Mouse (Mus musculus): ENCODE data around the gene Pla2g2d.
"Not testable (repeated sequence)": the region's sequence is repeated elsewhere in the genome, so short reads cannot be mapped to it uniquely, and the experiment has no call there.

Pla2g2d gene

GRCm38 (mm10) chr4:138785721-138786120 lies 10.2 kb downstream of the Pla2g2d start:
- peak; percentile 21 for DNase-seq

GRCm38 (mm10) chr4:138786141-138786540 lies 10.6 kb downstream of the Pla2g2d start:
- DNase-seq = no peak

- no peak for DNase-seq
These were observed 12.8 kb downstream of the Pla2g2d start for GRCm38 (mm10) chr4:138788381-138788780.

GRCm38 (mm10) chr4:138791452-138791851 lies 15.9 kb downstream of the Pla2g2d start:
- no peak for DNase-seq

GRCm38 (mm10) chr4:138792599-138792998 lies 17.1 kb downstream of the Pla2g2d start:
- peak; percentile 18 for DNase-seq

- peak; percentile 63 for DNase-seq
These were observed 17.7 kb downstream of the Pla2g2d start for GRCm38 (mm10) chr4:138793276-138793675.

GRCm38 (mm10) chr4:138794344-138794743 lies 18.8 kb downstream of the Pla2g2d start:
- no peak for DNase-seq

GRCm38 (mm10) chr4:138796513-138797216 lies 21.1 kb downstream of the Pla2g2d start:
- no peak for DNase-seq

- peak; percentile 19 for DNase-seq
These were observed 21.7 kb downstream of the Pla2g2d start for GRCm38 (mm10) chr4:138797217-138797570.

GRCm38 (mm10) chr4:138800134-138800744 lies 24.7 kb downstream of the Pla2g2d start:
- peak; percentile 58 for DNase-seq

GRCm38 (mm10) chr4:138801631-138802030 lies 26.1 kb downstream of the Pla2g2d start:
- no peak for DNase-seq

- no peak for DNase-seq
These were observed 27.4 kb downstream of the Pla2g2d start for GRCm38 (mm10) chr4:138802917-138803316.

GRCm38 (mm10) chr4:138805248-138805647 lies 29.7 kb downstream of the Pla2g2d start:
- DNase-seq = no peak

GRCm38 (mm10) chr4:138806160-138806559 lies 30.6 kb downstream of the Pla2g2d start:
- no peak for DNase-seq

GRCm38 (mm10) chr4:138806920-138807541 lies 31.5 kb downstream of the Pla2g2d start:
- peak; percentile 57 for DNase-seq

- DNase-seq = no peak
These were observed 40.6 kb downstream of the Pla2g2d start for GRCm38 (mm10) chr4:138816166-138816565.

GRCm38 (mm10) chr4:138817736-138818135 lies 42.2 kb downstream of the Pla2g2d start:
- peak; percentile 13 for DNase-seq

GRCm38 (mm10) chr4:138819101-138819500 lies 43.6 kb downstream of the Pla2g2d start:
- DNase-seq = peak; percentile 48

GRCm38 (mm10) chr4:138821036-138821435 lies 45.5 kb downstream of the Pla2g2d start:
- no peak for DNase-seq

GRCm38 (mm10) chr4:138824161-138824560 lies 48.6 kb downstream of the Pla2g2d start:
- DNase-seq = not testable (repeated sequence)

GRCm38 (mm10) chr4:138824660-138825059 lies 49.1 kb downstream of the Pla2g2d start:
- DNase-seq = peak; percentile 40

GRCm38 (mm10) chr4:138825751-138826567 lies 50.4 kb downstream of the Pla2g2d start:
- peak; percentile 20 for DNase-seq

GRCm38 (mm10) chr4:138827147-138827546 lies 51.6 kb downstream of the Pla2g2d start:
- DNase-seq = no peak

All from lung, postnatal 10 days (tissue).